Mouse (Mus musculus) urinary bladder, postnatal 25 days (tissue): ENCODE measurements around the gene Srprb.

Experiments used
- DNase-seq: peaks from one replicate; pipeline ENCODE4 v3.0.0; 2022; ENCODE audit warnings: low spot score

Srprb gene

GRCm38 (mm10) chr9:103143881-103144280, 58.1 kb downstream of the Srprb start:
- no peak for DNase-seq

DNA sequence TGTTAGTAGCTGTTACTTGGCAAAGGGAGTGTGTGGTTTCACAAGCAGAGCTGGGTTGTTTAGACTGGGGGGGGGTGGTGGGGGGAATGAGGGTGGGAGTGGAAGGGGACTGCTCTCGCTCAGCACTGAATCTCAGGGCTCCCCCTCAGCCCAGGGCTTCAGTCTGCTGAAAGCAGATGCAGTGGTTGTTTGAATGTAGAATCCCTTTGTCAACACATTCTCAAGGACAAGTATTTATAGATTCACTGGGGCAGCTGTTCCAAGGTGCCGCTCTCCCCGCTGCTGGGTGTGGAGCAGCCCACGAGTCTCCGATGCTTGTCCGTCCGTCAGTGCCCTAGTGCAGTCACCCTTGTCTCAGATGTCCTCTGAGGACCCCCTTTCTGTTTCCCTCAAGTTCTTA, 60.7 kb downstream of the Srprb start:
- no peak for DNase-seq

DNA sequence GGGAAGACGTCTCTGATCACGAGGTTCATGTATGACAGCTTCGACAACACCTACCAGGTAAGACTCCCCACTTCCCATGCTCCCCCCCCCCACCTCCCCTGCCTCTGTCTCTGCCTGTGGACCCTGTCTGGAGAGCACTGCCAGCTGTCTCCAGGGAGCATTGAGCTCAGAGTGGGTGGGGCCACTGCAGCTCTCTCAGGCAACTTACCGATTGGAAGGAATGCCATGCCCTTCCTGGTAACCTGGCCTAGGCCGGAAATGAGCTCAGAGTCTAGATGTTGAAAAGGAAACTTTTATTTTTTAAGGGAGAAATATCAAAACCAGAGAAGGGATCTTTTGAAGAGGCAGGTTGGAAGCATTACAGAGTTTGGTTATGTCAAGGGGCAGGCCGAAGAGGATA, 61.6 kb downstream of the Srprb start:
- no peak for DNase-seq

DNA sequence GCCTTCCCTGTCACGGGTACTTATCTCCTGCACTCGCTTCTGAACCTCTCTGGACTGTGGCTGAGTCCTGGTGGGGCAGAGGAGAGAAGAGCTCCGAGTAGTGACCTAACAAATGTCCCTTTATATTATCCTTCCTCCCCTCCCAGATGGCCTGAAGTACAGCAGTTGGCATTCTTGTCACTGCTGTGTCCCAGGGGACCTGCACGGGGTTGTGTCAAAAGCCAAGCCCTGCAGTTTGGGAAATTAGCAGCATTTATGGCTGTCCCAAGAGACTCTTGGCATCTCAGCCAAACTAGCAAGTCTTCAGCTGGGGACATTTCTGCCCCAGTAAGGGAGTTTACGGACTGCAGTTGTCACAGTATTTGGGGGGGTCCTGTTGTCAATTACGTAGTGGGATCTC, 62.5 kb downstream of the Srprb start:
- DNase-seq: no peak
